ENCODE assay signal across 8 mouse cellular contexts in genomic region chr2:91182405-91183147, GRCm38 (mm10). TPM values are rescaled to one million over a fixed set of nuclear protein-coding genes. Genes with fewer than 3 reads are reported as not detected.
DNase-seq lines count a peak whose midpoint lies in the region; ATAC-seq and TF ChIP-seq lines count a peak whose summit lies in the region.

No protein-coding gene starts in this region.

- H3K4me3 ChIP-seq in MEL (ENCODE audit: control insufficient read depth in 1 of 2, insufficient read depth in 1 of 2, low read depth in 2 of 2, low read length in 2 of 2): peak overlapping the region; percentile 74 to 82
- peak overlapping the region; percentile 96 for H3K4me3 ChIP-seq in forebrain, embryonic 16.5 days (replicated peaks; ENCODE audit: low read length)
- peak overlapping the region; percentile 76 for H3K4me3 ChIP-seq in hindbrain, embryonic 12.5 days

- peaks cover 7 to 31% of the 10 kb centered on the region in 2 experiments for H3K4me1 ChIP-seq in MEL (ENCODE audit: control insufficient read depth in 1 of 2, insufficient read depth in 2 of 2, low read length in 2 of 2)
- H3K4me1 ChIP-seq in forebrain, embryonic 16.5 days (replicated peaks; ENCODE audit: control insufficient read depth, insufficient read depth, low read length): peaks cover 28% of the 10 kb centered on the region
- peaks cover 31% of the 10 kb centered on the region for H3K4me1 ChIP-seq in hindbrain, embryonic 12.5 days

- H3K27ac ChIP-seq in MEL (ENCODE audit: control insufficient read depth, low read depth, low read length): peak overlapping the region; percentile 98
- peak overlapping the region; percentile 95 for H3K27ac ChIP-seq in forebrain, embryonic 16.5 days (ENCODE audit: low read length)
- peak overlapping the region; percentile 90 for H3K27ac ChIP-seq in hindbrain, embryonic 12.5 days

- H3K9ac ChIP-seq in MEL (ENCODE audit: control insufficient read depth, low read depth, low read length, poor library complexity, severe bottlenecking): peak overlapping the region; percentile 90
- H3K9ac ChIP-seq in forebrain, embryonic 16.5 days (replicated peaks; ENCODE audit: low read depth, low read length): peak overlapping the region; percentile 83
- H3K9ac ChIP-seq in hindbrain, embryonic 12.5 days: peak overlapping the region; percentile 79

- TF ChIP-seq EP300 in MEL (IDR thresholded peaks at IDR 0.05; ENCODE audit: low read depth in 1 of 2, low read length in 2 of 2): no peak

- H3K9me3 ChIP-seq in MEL (replicated peaks; ENCODE audit: insufficient read depth, low read length): no peaks in the 10 kb centered on the region
- no peaks in the 10 kb centered on the region for H3K9me3 ChIP-seq in forebrain, embryonic 16.5 days (ENCODE audit: control insufficient read depth, low read length)
- H3K9me3 ChIP-seq in hindbrain, embryonic 12.5 days (replicated peaks): no peaks in the 10 kb centered on the region

- intact Hi-C loops in left cerebral cortex, postnatal 10 days (cut with DNase I): no loop called here

- H3K36me3 ChIP-seq in MEL (ENCODE audit: control insufficient read depth in 1 of 2, insufficient read depth in 2 of 2, low read length in 2 of 2): peaks cover 3 to 20% of the 10 kb centered on the region in 2 experiments; a peak in 3 of 4 replicates
- no peaks in the 10 kb centered on the region; the same call in 1 of the 2 replicates for H3K36me3 ChIP-seq in forebrain, embryonic 16.5 days (ENCODE audit: control insufficient read depth, insufficient read depth)
- peaks cover 11% of the 10 kb centered on the region for H3K36me3 ChIP-seq in hindbrain, embryonic 12.5 days

- H3K27me3 ChIP-seq in MEL (ENCODE audit: control insufficient read depth in 1 of 2, insufficient read depth in 2 of 2, low read length in 2 of 2): no peaks in the 10 kb centered on the region
- H3K27me3 ChIP-seq in forebrain, embryonic 16.5 days (replicated peaks; ENCODE audit: control insufficient read depth, insufficient read depth, low read length): no peaks in the 10 kb centered on the region
- H3K27me3 ChIP-seq in hindbrain, embryonic 12.5 days: no peaks in the 10 kb centered on the region

- no peak for TF ChIP-seq CTCF in MEL (IDR thresholded peaks at IDR 0.05 in 2 of 3, conservative IDR thresholded peaks at IDR 0.05 in 1 of 3; ENCODE audit: control insufficient read depth in 1 of 3, insufficient read depth in 1 of 3, low read depth in 2 of 3, low read length in 3 of 3, poor library complexity in 1 of 3, severe bottlenecking in 1 of 3)

- TF ChIP-seq RAD21 in MEL (IDR thresholded peaks at IDR 0.05; ENCODE audit: low read depth, low read length): no peak

- DNase-seq in MEL (ENCODE audit: low read depth, low spot score): peak; percentile 93
- DNase-seq in cerebellum, adult 11-12 months: peak; percentile 93
- DNase-seq in left cerebral cortex, postnatal 10 days (ENCODE audit: extremely low spot score in 1 of 2, low spot score in 2 of 2): peak; percentile 69 to 91
- DNase-seq in right cerebral cortex, adult 2 months (ENCODE audit: low spot score in 2 of 2): peak; percentile 86 to 89
- DNase-seq in urinary bladder, postnatal 36 days (ENCODE audit: low spot score in 2 of 2): peak; percentile 56 to 62

- peaks cover 14% of the 10 kb centered on the region for H3K79me2 ChIP-seq in MEL (ENCODE audit: control insufficient read depth, insufficient read depth, low read length, poor library complexity)

- peak overlapping the region; percentile 98 for H3K4me2 ChIP-seq in forebrain, embryonic 16.5 days (ENCODE audit: low read length)
- H3K4me2 ChIP-seq in hindbrain, embryonic 12.5 days (replicated peaks): peak overlapping the region; percentile 84

- ATAC-seq in forebrain, embryonic 16.5 days: peak; percentile 95
- peak; percentile 97 for ATAC-seq in hindbrain, embryonic 12.5 days (ENCODE audit: low FRiP score)
- peak; percentile 61 for ATAC-seq in megakaryocyte, adult 5-6 weeks (ENCODE audit: poor library complexity, severe bottlenecking)

- peak; percentile 57 to 76; a peak in 2 of 4 replicates for TF ChIP-seq POLR2A in MEL (IDR thresholded peaks at IDR 0.05; ENCODE audit: control insufficient read depth in 1 of 2, insufficient read depth in 1 of 2, low read depth in 1 of 2, low read length in 2 of 2, poor library complexity in 1 of 2)

- WGBS in forebrain, embryonic 16.5 days: under 1% methylated on average over 74 of the region's 81 CpGs
- 1% methylated on average over 80 of the region's 81 CpGs for WGBS in hindbrain, embryonic 12.5 days

TF ChIP-seq in MEL, 35 proteins besides CTCF, POLR2A, EP300 and RAD21:
- peak; percentile 67; the same call in 1 of the 2 replicates for TF ChIP-seq UBTF (IDR thresholded peaks at IDR 0.05; ENCODE audit: borderline replicate concordance, insufficient read depth, low read depth, low read length)
- no peak for TF ChIP-seq MYB (IDR thresholded peaks at IDR 0.05; ENCODE audit: low read depth, low read length)
- TF ChIP-seq MAZ (IDR thresholded peaks at IDR 0.05; ENCODE audit: low read depth, low read length): peak; percentile 56; the same call in 1 of the 2 replicates
- TF ChIP-seq NRF1 (IDR thresholded peaks at IDR 0.05; ENCODE audit: insufficient read depth, low read depth, low read length, poor library complexity, severe bottlenecking): peak; percentile 75
- TF ChIP-seq USF2 (IDR thresholded peaks at IDR 0.05; ENCODE audit: borderline replicate concordance in 1 of 2, insufficient read depth in 1 of 2, low read depth in 1 of 2, low read length in 2 of 2): no peak
- TF ChIP-seq MAX (IDR thresholded peaks at IDR 0.05; ENCODE audit: low read length): no peak; the same call in 1 of the 2 replicates
- peak; percentile 50; the same call in 1 of the 2 replicates for TF ChIP-seq NELFE (IDR thresholded peaks at IDR 0.05; ENCODE audit: low read depth, low read length)
- peak; percentile 67 for TF ChIP-seq ELF1 (IDR thresholded peaks at IDR 0.05; ENCODE audit: low read depth, low read length)
- no peak for TF ChIP-seq TAL1 (IDR thresholded peaks at IDR 0.05; ENCODE audit: low read length)
- no peak for TF ChIP-seq MAFK (IDR thresholded peaks at IDR 0.05; ENCODE audit: borderline replicate concordance, low read depth, low read length)
- TF ChIP-seq KAT2A (conservative IDR thresholded peaks at IDR 0.05; ENCODE audit: low read depth, low read length): no peak
- TF ChIP-seq ZC3H11A (IDR thresholded peaks at IDR 0.05; ENCODE audit: low read depth, low read length): no peak
- peak; percentile 83 for TF ChIP-seq MXI1 (IDR thresholded peaks at IDR 0.05; ENCODE audit: low read depth, low read length)
- no peak for TF ChIP-seq POLR2AphosphoS5 (IDR thresholded peaks at IDR 0.05; ENCODE audit: borderline replicate concordance, low read depth, low read length)
- peak; percentile 67; the same call in 1 of the 2 replicates for TF ChIP-seq SIN3A (IDR thresholded peaks at IDR 0.05; ENCODE audit: low read length)
- TF ChIP-seq RCOR1 (IDR thresholded peaks at IDR 0.05; ENCODE audit: low read depth, low read length): no peak
- peak; percentile 50 for TF ChIP-seq TCF12 (IDR thresholded peaks at IDR 0.05; ENCODE audit: low read depth, low read length)
- TF ChIP-seq ZNF384 (IDR thresholded peaks at IDR 0.05; ENCODE audit: low read depth, low read length): peak; percentile 95
- TF ChIP-seq CHD1 (IDR thresholded peaks at IDR 0.05; ENCODE audit: low read depth, low read length): no peak
- no peak for TF ChIP-seq POLR2AphosphoS2 (IDR thresholded peaks at IDR 0.05; ENCODE audit: low read length)
- TF ChIP-seq ZMIZ1 (IDR thresholded peaks at IDR 0.05; ENCODE audit: low read depth, low read length): no peak

RNA-seq across cellular contexts. Expression of gene Madd, which starts 1.1 kb away (rescaled TPM):
- 15.7 and 17.5 TPM in 2 replicates for total RNA-seq in MEL (2012; rRNA removed)
- 10 to 100 TPM in 1 of 2 experiments, not detected in 1; 27.4 TPM for polyA plus RNA-seq in MEL (2012; ENCODE audit: insufficient read depth in 1 of 2, insufficient read length in 2 of 2, low read depth in 1 of 2, low replicate concordance in 2 of 2, missing spikeins in 1 of 2)
- 49.3 and 59.4 TPM in 2 replicates for polyA plus RNA-seq in forebrain, embryonic 16.5 days (2015; fragmentation: Nextera tagmentation; extraction: Ambion mirVana)
- polyA plus RNA-seq in hindbrain, embryonic 12.5 days (2016; fragmentation: Nextera tagmentation; extraction: Ambion mirVana): 39.9 and 45.2 TPM in 2 replicates
- 100 to 1,000 TPM; 170 to 174 TPM for total RNA-seq in left cerebral cortex, postnatal 10 days (2021)
- total RNA-seq in megakaryocyte, adult 5-6 weeks (2015): 35.4 and 39.7 TPM in 2 replicates
- 63.6 and 78.7 TPM in 2 replicates for total RNA-seq in megakaryocyte, adult 5-6 weeks (2017)

RNA-seq across cellular contexts. Expression of gene Nr1h3, which starts 20.1 kb away (rescaled TPM):
- total RNA-seq in MEL (2012; rRNA removed): 3.5 and 4.7 TPM in 2 replicates
- 1 to 10 TPM in 1 of 2 experiments, not detected in 1; 6.9 TPM for polyA plus RNA-seq in MEL (2012; ENCODE audit: insufficient read depth in 1 of 2, insufficient read length in 2 of 2, low read depth in 1 of 2, low replicate concordance in 2 of 2, missing spikeins in 1 of 2)
- 2.4 and 2.6 TPM in 2 replicates for polyA plus RNA-seq in forebrain, embryonic 16.5 days (2015; fragmentation: Nextera tagmentation; extraction: Ambion mirVana)
- 1.5 and 2.0 TPM in 2 replicates for polyA plus RNA-seq in hindbrain, embryonic 12.5 days (2016; fragmentation: Nextera tagmentation; extraction: Ambion mirVana)
- total RNA-seq in left cerebral cortex, postnatal 10 days (2021): 1 to 10 TPM; 1.5 TPM
- 0.45 and 1.9 TPM in 2 replicates for total RNA-seq in megakaryocyte, adult 5-6 weeks (2015)
- total RNA-seq in megakaryocyte, adult 5-6 weeks (2017): 1.5 and 2.2 TPM in 2 replicates

RNA-seq across cellular contexts. Expression of gene Acp2, which starts 20.1 kb away (rescaled TPM):
- 5.4 and 7.3 TPM in 2 replicates for total RNA-seq in MEL (2012; rRNA removed)
- polyA plus RNA-seq in MEL (2012; ENCODE audit: insufficient read depth in 1 of 2, insufficient read length in 2 of 2, low read depth in 1 of 2, low replicate concordance in 2 of 2, missing spikeins in 1 of 2): 10 to 100 TPM in 1 of 2 experiments, not detected in 1; 11.3 TPM
- 37.6 and 39.0 TPM in 2 replicates for polyA plus RNA-seq in forebrain, embryonic 16.5 days (2015; fragmentation: Nextera tagmentation; extraction: Ambion mirVana)
- polyA plus RNA-seq in hindbrain, embryonic 12.5 days (2016; fragmentation: Nextera tagmentation; extraction: Ambion mirVana): 39.2 and 41.0 TPM in 2 replicates
- 10 to 100 TPM; 46.6 to 51.7 TPM for total RNA-seq in left cerebral cortex, postnatal 10 days (2021)
- total RNA-seq in megakaryocyte, adult 5-6 weeks (2015): 7.1 and 8.4 TPM in 2 replicates
- 8.0 and 9.0 TPM in 2 replicates for total RNA-seq in megakaryocyte, adult 5-6 weeks (2017)

RNA-seq across cellular contexts. Expression of gene Ddb2, which starts 54.2 kb away (rescaled TPM):
- 7.0 and 8.4 TPM in 2 replicates for total RNA-seq in MEL (2012; rRNA removed)
- polyA plus RNA-seq in MEL (2012; ENCODE audit: insufficient read depth in 1 of 2, insufficient read length in 2 of 2, low read depth in 1 of 2, low replicate concordance in 2 of 2, missing spikeins in 1 of 2): 10 to 100 TPM in 1 of 2 experiments, not detected in 1; 12.6 TPM
- 16.6 and 17.0 TPM in 2 replicates for polyA plus RNA-seq in forebrain, embryonic 16.5 days (2015; fragmentation: Nextera tagmentation; extraction: Ambion mirVana)
- 10.6 and 13.4 TPM in 2 replicates for polyA plus RNA-seq in hindbrain, embryonic 12.5 days (2016; fragmentation: Nextera tagmentation; extraction: Ambion mirVana)
- 10 to 100 TPM; 10.2 to 11.3 TPM for total RNA-seq in left cerebral cortex, postnatal 10 days (2021)
- 7.7 and 8.8 TPM in 2 replicates for total RNA-seq in megakaryocyte, adult 5-6 weeks (2015)
- 7.3 TPM in 2 replicates for total RNA-seq in megakaryocyte, adult 5-6 weeks (2017)

Comparison
In these comparisons a context has a peak if more than half of its experiments do, and no peak if none do; other contexts are left out.
1. Peak in every context shown above with its lines: DNase-seq, ATAC-seq, H3K4me3 ChIP-seq and H3K27ac ChIP-seq.